ENCODE assay signal across 9 mouse cellular contexts in the genomic region with DNA sequence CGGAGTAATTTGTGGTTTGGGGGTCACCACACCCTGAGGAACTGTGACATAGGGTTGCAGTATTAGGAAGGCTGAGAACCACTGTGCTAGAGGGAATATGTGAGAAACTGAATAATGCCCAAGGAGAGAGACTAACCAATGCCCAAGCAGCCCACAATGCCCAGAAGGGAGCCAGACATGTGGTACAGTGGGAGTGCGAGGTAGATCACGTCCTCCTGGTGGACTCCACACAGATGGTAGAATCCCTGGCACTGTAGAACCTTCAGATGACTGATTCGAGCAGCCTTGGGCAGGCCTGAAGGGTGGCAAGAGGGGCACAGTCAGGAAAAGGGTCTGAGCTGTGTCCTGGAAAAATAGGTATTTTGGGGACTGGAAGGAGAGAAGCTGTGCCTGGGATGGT. TPM values are rescaled to one million over a fixed set of nuclear protein-coding genes. Genes with fewer than 3 reads are reported as not detected.
A peak's percentile ranks its signal among the peaks of the same experiment; 100 is the strongest.
DNase-seq lines count a peak whose midpoint lies in the region; ATAC-seq and TF ChIP-seq lines count a peak whose summit lies in the region.
"Had no signal": no experiment of that assay in that cellular context is flagged by ENCODE, and none has a peak within 500 bp of the region (broad histone marks: within the 10 kb centered on the region; RNA-seq: fewer than 3 reads in every experiment).

No protein-coding gene starts in this region.

- peak overlapping the region; percentile 99 for H3K4me2 ChIP-seq in lung, embryonic 14.5 days
- peak overlapping the region; percentile 95 for H3K4me2 ChIP-seq in forebrain, embryonic 14.5 days (ENCODE audit: low read length)
- H3K4me2 ChIP-seq in stomach, embryonic 14.5 days (replicated peaks; ENCODE audit: low read depth, low read length): peak overlapping the region; percentile 98

- 72% methylated on average over 4 of the region's 4 CpGs for WGBS in lung, embryonic 14.5 days
- 79% methylated on average over 4 of the region's 4 CpGs for whole genome bisulfite sequencing in forebrain, embryonic 14.5 days
- WGBS in limb, embryonic 10.5 days: 88% methylated on average over 4 of the region's 4 CpGs
- WGBS in stomach, embryonic 14.5 days: 74% methylated on average over 4 of the region's 4 CpGs

- peaks cover 17% of the 10 kb centered on the region for H3K4me1 ChIP-seq in lung, embryonic 14.5 days (ENCODE audit: insufficient read depth)
- peaks cover 21% of the 10 kb centered on the region for H3K4me1 ChIP-seq in forebrain, embryonic 14.5 days (ENCODE audit: control insufficient read depth, insufficient read depth, low read length)
- H3K4me1 ChIP-seq in limb, embryonic 10.5 days: peaks cover 54% of the 10 kb centered on the region
- H3K4me1 ChIP-seq in stomach, embryonic 14.5 days (ENCODE audit: control insufficient read depth, insufficient read depth, low read length): peaks cover 20% of the 10 kb centered on the region; the same call in 1 of the 2 replicates

- no peaks in the 10 kb centered on the region for H3K27me3 ChIP-seq in lung, embryonic 14.5 days (ENCODE audit: insufficient read depth, low read length)
- H3K27me3 ChIP-seq in forebrain, embryonic 14.5 days (replicated peaks; ENCODE audit: control insufficient read depth, insufficient read depth, low read length): no peaks in the 10 kb centered on the region
- no peaks in the 10 kb centered on the region for H3K27me3 ChIP-seq in limb, embryonic 10.5 days (ENCODE audit: low read depth, poor library complexity, severe bottlenecking)
- no peaks in the 10 kb centered on the region for H3K27me3 ChIP-seq in stomach, embryonic 14.5 days (ENCODE audit: control insufficient read depth, insufficient read depth, low read length)

- peaks cover 41% of the 10 kb centered on the region for H3K36me3 ChIP-seq in lung, embryonic 14.5 days (ENCODE audit: insufficient read depth)
- H3K36me3 ChIP-seq in forebrain, embryonic 14.5 days (ENCODE audit: control insufficient read depth, insufficient read depth, low read length): peaks cover 38% of the 10 kb centered on the region
- H3K36me3 ChIP-seq in limb, embryonic 10.5 days: peaks cover 66% of the 10 kb centered on the region
- peaks cover 19% of the 10 kb centered on the region for H3K36me3 ChIP-seq in stomach, embryonic 14.5 days (ENCODE audit: control insufficient read depth, insufficient read depth, low read length)

- H3K9ac ChIP-seq in lung, embryonic 14.5 days: peak overlapping the region; percentile 74; the same call in 1 of the 2 replicates
- H3K9ac ChIP-seq in forebrain, embryonic 14.5 days (ENCODE audit: low read length): peak overlapping the region; percentile 91; the same call in 1 of the 2 replicates
- H3K9ac ChIP-seq in stomach, embryonic 14.5 days (replicated peaks; ENCODE audit: low read depth, low read length): peak overlapping the region; percentile 72; the same call in 1 of the 2 replicates

- peak overlapping the region; percentile 66 for H3K4me3 ChIP-seq in lung, embryonic 14.5 days (ENCODE audit: low read depth, low read length)
- H3K4me3 ChIP-seq in forebrain, embryonic 14.5 days (ENCODE audit: low read depth, low read length): peak overlapping the region; percentile 68; the same call in 1 of the 2 replicates
- H3K4me3 ChIP-seq in limb, embryonic 10.5 days: peak overlapping the region; percentile 67
- H3K4me3 ChIP-seq in stomach, embryonic 14.5 days (ENCODE audit: low read depth, low read length): peak overlapping the region; percentile 75

- no peaks in the 10 kb centered on the region for H3K9me3 ChIP-seq in lung, embryonic 14.5 days (ENCODE audit: low read depth, low read length)
- H3K9me3 ChIP-seq in forebrain, embryonic 14.5 days (replicated peaks; ENCODE audit: control insufficient read depth, low read length): no peaks in the 10 kb centered on the region
- no peaks in the 10 kb centered on the region for H3K9me3 ChIP-seq in limb, embryonic 10.5 days (replicated peaks)
- no peaks in the 10 kb centered on the region for H3K9me3 ChIP-seq in stomach, embryonic 14.5 days (ENCODE audit: control insufficient read depth, low read depth, low read length)

- no peak overlapping the region for H3K27ac ChIP-seq in lung, embryonic 14.5 days (ENCODE audit: low read depth)
- no peak overlapping the region for H3K27ac ChIP-seq in forebrain, embryonic 14.5 days (ENCODE audit: low read depth, low read length)
- H3K27ac ChIP-seq in limb, embryonic 10.5 days: peak overlapping the region; percentile 95
- H3K27ac ChIP-seq in stomach, embryonic 14.5 days (ENCODE audit: low read length): no peak overlapping the region

- no peak for ATAC-seq in lung, embryonic 14.5 days (ENCODE audit: insufficient read depth)
- ATAC-seq in forebrain, embryonic 14.5 days: no peak
- no peak for ATAC-seq in stomach, embryonic 14.5 days (ENCODE audit: insufficient number of reproducible peaks, insufficient read depth, low FRiP score, low read depth)
- ATAC-seq in inflammation-experienced regulatory T-cells, adult 6 months: no peak

- DNase-seq in lung, embryonic 14.5 days: no peak
- DNase-seq in lung, postnatal 36 days: no peak
- DNase-seq in forebrain, embryonic 14.5 days (ENCODE audit: low spot score): no peak
- DNase-seq in limb, embryonic 10.5 days (ENCODE audit: low spot score): no peak
- no peak for DNase-seq in left cerebral cortex, adult 8-10 months (ENCODE audit: low spot score in 2 of 2)
- DNase-seq: cerebellum, adult 11 months had no signal

- TF ChIP-seq CTCF in lung, embryonic 14.5 days (IDR thresholded peaks at IDR 0.05; ENCODE audit: low read depth): no peak

RNA-seq across cellular contexts. Expression of a gene that starts 1.5 kb away (rescaled TPM):
- 18.4 and 19.1 TPM in 2 replicates for polyA plus RNA-seq in lung, embryonic 14.5 days (2014; fragmentation: Nextera tagmentation; extraction: Ambion mirVana)
- polyA plus RNA-seq in forebrain, embryonic 14.5 days (2014; fragmentation: Nextera tagmentation; extraction: Ambion mirVana): 11.9 and 13.4 TPM in 2 replicates
- 37.4 and 41.9 TPM in 2 replicates for polyA plus RNA-seq in limb, embryonic 10.5 days (2016; fragmentation: Nextera tagmentation; extraction: Ambion mirVana)
- 11.7 and 13.0 TPM in 2 replicates for polyA plus RNA-seq in stomach, embryonic 14.5 days (2014; fragmentation: Nextera tagmentation; extraction: Ambion mirVana)
- under 1 TPM in 1 of 3 experiments, not detected in 2; 0.31 TPM for polyA plus RNA-seq in inflammation-experienced regulatory T-cells, adult 6 months (2017; shearing (Covaris generic))
- 1 to 10 TPM; 5.7 to 7.9 (median 7.4) TPM for total RNA-seq in left cerebral cortex, adult 8-10 months (2022)
- total RNA-seq: monocyte, adult 5-6 weeks had no signal

RNA-seq across cellular contexts. Expression of a gene that starts 45.2 kb away (rescaled TPM):
- 38.5 and 40.5 TPM in 2 replicates for polyA plus RNA-seq in lung, embryonic 14.5 days (2014; fragmentation: Nextera tagmentation; extraction: Ambion mirVana)
- 20.7 and 25.3 TPM in 2 replicates for polyA plus RNA-seq in forebrain, embryonic 14.5 days (2014; fragmentation: Nextera tagmentation; extraction: Ambion mirVana)
- polyA plus RNA-seq in limb, embryonic 10.5 days (2016; fragmentation: Nextera tagmentation; extraction: Ambion mirVana): 53.3 and 53.5 TPM in 2 replicates
- 28.7 and 29.6 TPM in 2 replicates for polyA plus RNA-seq in stomach, embryonic 14.5 days (2014; fragmentation: Nextera tagmentation; extraction: Ambion mirVana)
- 10 to 100 TPM; 15.6 to 18.0 (median 17.6) TPM for polyA plus RNA-seq in inflammation-experienced regulatory T-cells, adult 6 months (2017; shearing (Covaris generic))
- total RNA-seq in left cerebral cortex, adult 8-10 months (2022): 10 to 100 TPM; 55.1 to 59.9 (median 59.0) TPM
